Mouse (Mus musculus): Measurements from ENCODE around the gene Plekhm2. TPM values are rescaled to one million over a fixed set of nuclear protein-coding genes. Genes with fewer than 3 reads are reported as not detected.

Gene Plekhm2
- polyA plus RNA-seq, 1 experiment from 2014 or later = 6.5 TPM

DNA sequence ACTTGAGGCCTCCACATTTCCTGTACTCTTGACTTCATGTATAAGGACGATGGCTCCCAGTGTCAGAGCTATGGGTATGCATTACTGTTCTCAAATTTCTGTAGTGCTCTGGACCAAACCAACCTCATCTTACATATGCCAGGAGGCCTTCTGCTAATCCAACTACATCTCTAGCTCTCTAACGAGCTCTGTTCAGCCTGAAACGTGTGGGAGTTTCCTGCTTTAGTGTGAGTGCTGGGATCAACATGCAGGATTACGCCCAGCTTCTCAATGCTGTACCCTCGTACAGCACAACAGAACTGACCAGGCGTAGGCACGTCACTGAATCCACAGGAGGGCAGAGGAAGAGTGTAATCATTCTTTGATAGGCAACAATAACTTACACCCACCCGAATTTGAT is 21.8 kb upstream of the Plekhm2 start:
- H3K9ac ChIP-seq (replicated peaks; ENCODE audit: low read depth, low read length) = no peak overlapping the region
- ATAC-seq (ENCODE audit: low read depth) = no peak
- WGBS = 90% methylated on average over 8 of the region's 8 CpGs
- no peaks in the 10 kb centered on the region for H3K4me1 ChIP-seq (ENCODE audit: control insufficient read depth, insufficient read depth, low read length)
- H3K4me3 ChIP-seq (ENCODE audit: low read depth, low read length) = no peak overlapping the region
- H3K27ac ChIP-seq (ENCODE audit: low read depth, low read length) = no peak overlapping the region
- peaks cover 44% of the 10 kb centered on the region for H3K36me3 ChIP-seq (ENCODE audit: control insufficient read depth, insufficient read depth, low read length)
- H3K9me3 ChIP-seq (ENCODE audit: control insufficient read depth, low read length) = no peaks in the 10 kb centered on the region
- H3K4me2 ChIP-seq (ENCODE audit: low read depth, low read length) = no peak overlapping the region
- H3K27me3 ChIP-seq (ENCODE audit: control insufficient read depth, insufficient read depth, low read length) = no peaks in the 10 kb centered on the region

- no peak overlapping the region for H3K4me2 ChIP-seq (ENCODE audit: low read depth, low read length)
- WGBS = 95% methylated on average over 3 of the region's 3 CpGs
- H3K4me3 ChIP-seq (ENCODE audit: low read depth, low read length) = no peak overlapping the region
- no peak overlapping the region for H3K27ac ChIP-seq (ENCODE audit: low read depth, low read length)
- peaks cover 40% of the 10 kb centered on the region for H3K36me3 ChIP-seq (ENCODE audit: control insufficient read depth, insufficient read depth, low read length)
- no peaks in the 10 kb centered on the region for H3K4me1 ChIP-seq (ENCODE audit: control insufficient read depth, insufficient read depth, low read length)
- ATAC-seq (ENCODE audit: low read depth) = no peak
- H3K27me3 ChIP-seq (ENCODE audit: control insufficient read depth, insufficient read depth, low read length) = no peaks in the 10 kb centered on the region
- H3K9ac ChIP-seq (replicated peaks; ENCODE audit: low read depth, low read length) = no peak overlapping the region
- no peaks in the 10 kb centered on the region for H3K9me3 ChIP-seq (ENCODE audit: control insufficient read depth, low read length)
Measured at GRCm38 (mm10) chr4:141686093-141686492, 21.4 kb upstream of the Plekhm2 start.

- Histone ChIP-seq H3K4me1 (ENCODE audit: control insufficient read depth, insufficient read depth, low read length) (no peaks in the 10 kb centered on the region), H3K36me3 (ENCODE audit: control insufficient read depth, insufficient read depth, low read length) (peaks cover 39% of the 10 kb centered on the region), H3K9me3 (ENCODE audit: control insufficient read depth, low read length) (no peaks in the 10 kb centered on the region), H3K27ac (ENCODE audit: low read depth, low read length) (no peak within 1 kb of the TSS), H3K4me2 (ENCODE audit: low read depth, low read length) (no peak within 1 kb of the TSS), H3K27me3 (ENCODE audit: control insufficient read depth, insufficient read depth, low read length) (no peaks in the 10 kb centered on the region), H3K4me3 (ENCODE audit: low read depth, low read length) (no peak within 1 kb of the TSS), H3K9ac (replicated peaks; ENCODE audit: low read depth, low read length) (no peak within 1 kb of the TSS)
- 95% methylated on average over 6 of the region's 6 CpGs for WGBS
- no peak for ATAC-seq (ENCODE audit: low read depth)
Measured at GRCm38 (mm10) chr4:141685499-141685898, 20.8 kb upstream of the Plekhm2 start, which contains the start of gene Rsc1a1. Rsc1a1 (minus strand) TSS chr4:141685599.

- ATAC-seq (ENCODE audit: low read depth) = no peak
- Histone ChIP-seq H3K27me3 (ENCODE audit: control insufficient read depth, insufficient read depth, low read length) (no peaks in the 10 kb centered on the region), H3K36me3 (ENCODE audit: control insufficient read depth, insufficient read depth, low read length) (peaks cover 35% of the 10 kb centered on the region), H3K4me2 (ENCODE audit: low read depth, low read length) (no peak overlapping the region), H3K9me3 (ENCODE audit: control insufficient read depth, low read length) (no peaks in the 10 kb centered on the region), H3K27ac (ENCODE audit: low read depth, low read length) (no peak overlapping the region), H3K4me1 (ENCODE audit: control insufficient read depth, insufficient read depth, low read length) (no peaks in the 10 kb centered on the region), H3K9ac (replicated peaks; ENCODE audit: low read depth, low read length) (no peak overlapping the region), H3K4me3 (ENCODE audit: low read depth, low read length) (no peak overlapping the region)
- 69% methylated on average over 12 of the region's 12 CpGs for WGBS
Measured at GRCm38 (mm10) chr4:141682706-141683230, 18.1 kb upstream of the Plekhm2 start.

DNA sequence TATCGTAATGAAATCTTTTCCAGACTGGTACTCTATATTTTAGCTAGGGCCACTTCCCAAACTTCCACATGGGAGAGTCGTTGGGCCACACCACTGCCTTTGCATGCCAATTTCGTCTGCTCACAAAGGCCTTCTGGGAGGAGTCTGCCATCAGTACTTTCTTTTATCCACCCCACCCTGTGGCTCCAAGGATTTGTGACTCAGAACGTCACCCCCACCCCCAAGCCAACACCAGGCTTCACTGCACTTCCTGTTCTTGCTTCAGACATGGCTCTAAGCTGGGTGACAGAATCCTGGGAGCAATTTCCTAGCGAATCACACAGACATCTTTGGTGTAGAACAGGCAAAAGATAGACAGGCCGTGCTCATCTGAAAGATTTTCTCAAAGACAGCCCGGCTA is 17.1 kb upstream of the Plekhm2 start:
- Histone ChIP-seq H3K9ac (replicated peaks; ENCODE audit: low read depth, low read length) (no peak overlapping the region), H3K4me3 (ENCODE audit: low read depth, low read length) (no peak overlapping the region), H3K36me3 (ENCODE audit: control insufficient read depth, insufficient read depth, low read length) (peaks cover 35% of the 10 kb centered on the region), H3K27ac (ENCODE audit: low read depth, low read length) (no peak overlapping the region), H3K4me1 (ENCODE audit: control insufficient read depth, insufficient read depth, low read length) (no peaks in the 10 kb centered on the region), H3K27me3 (ENCODE audit: control insufficient read depth, insufficient read depth, low read length) (no peaks in the 10 kb centered on the region), H3K4me2 (ENCODE audit: low read depth, low read length) (no peak overlapping the region), H3K9me3 (ENCODE audit: control insufficient read depth, low read length) (no peaks in the 10 kb centered on the region)
- 63% methylated on average over 7 of the region's 7 CpGs for WGBS
- no peak for ATAC-seq (ENCODE audit: low read depth)

DNA sequence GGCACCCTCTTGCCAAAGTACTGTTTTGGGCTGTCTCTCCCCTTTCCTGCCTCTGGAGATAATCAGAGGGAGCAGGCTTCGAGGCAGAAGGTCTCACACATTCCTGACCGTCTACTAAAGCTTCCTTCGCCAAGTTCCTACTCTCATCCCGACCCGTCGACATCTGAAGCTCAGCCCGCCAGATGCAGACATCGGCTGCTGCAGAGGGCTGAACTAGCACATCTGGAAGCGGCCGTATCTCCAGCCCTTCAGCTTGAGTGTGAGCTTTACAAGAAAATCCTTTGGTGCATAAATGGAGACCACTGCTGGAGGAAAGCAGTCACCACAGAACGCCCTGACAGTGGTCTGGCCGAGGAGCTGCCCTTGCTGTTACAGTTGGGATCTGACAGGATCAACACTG is 16.2 kb upstream of the Plekhm2 start:
- Histone ChIP-seq H3K4me1 (ENCODE audit: control insufficient read depth, insufficient read depth, low read length) (no peaks in the 10 kb centered on the region), H3K27me3 (ENCODE audit: control insufficient read depth, insufficient read depth, low read length) (no peaks in the 10 kb centered on the region), H3K4me2 (ENCODE audit: low read depth, low read length) (no peak overlapping the region), H3K9ac (replicated peaks; ENCODE audit: low read depth, low read length) (no peak overlapping the region), H3K27ac (ENCODE audit: low read depth, low read length) (no peak overlapping the region), H3K36me3 (ENCODE audit: control insufficient read depth, insufficient read depth, low read length) (peaks cover 27% of the 10 kb centered on the region), H3K4me3 (ENCODE audit: low read depth, low read length) (no peak overlapping the region), H3K9me3 (ENCODE audit: control insufficient read depth, low read length) (no peaks in the 10 kb centered on the region)
- WGBS = 74% methylated on average over 12 of the region's 12 CpGs
- no peak for ATAC-seq (ENCODE audit: low read depth)

- no peaks in the 10 kb centered on the region for H3K9me3 ChIP-seq (ENCODE audit: control insufficient read depth, low read length)
- no peak overlapping the region for H3K4me2 ChIP-seq (ENCODE audit: low read depth, low read length)
- WGBS = 86% methylated on average over 2 of the region's 2 CpGs
- H3K4me3 ChIP-seq (ENCODE audit: low read depth, low read length) = no peak overlapping the region
- no peak for ATAC-seq (ENCODE audit: low read depth)
- no peak overlapping the region for H3K9ac ChIP-seq (replicated peaks; ENCODE audit: low read depth, low read length)
- H3K27ac ChIP-seq (ENCODE audit: low read depth, low read length) = no peak overlapping the region
- H3K36me3 ChIP-seq (ENCODE audit: control insufficient read depth, insufficient read depth, low read length) = peaks cover 11% of the 10 kb centered on the region
- H3K4me1 ChIP-seq (ENCODE audit: control insufficient read depth, insufficient read depth, low read length) = no peaks in the 10 kb centered on the region
- no peaks in the 10 kb centered on the region for H3K27me3 ChIP-seq (ENCODE audit: control insufficient read depth, insufficient read depth, low read length)
Measured at GRCm38 (mm10) chr4:141679016-141679415, 14.3 kb upstream of the Plekhm2 start.

GRCm38 (mm10) chr4:141676462-141676979 is 11.8 kb upstream of the Plekhm2 start:
- no peak overlapping the region for H3K27ac ChIP-seq (ENCODE audit: low read depth, low read length)
- no peaks in the 10 kb centered on the region for H3K9me3 ChIP-seq (ENCODE audit: control insufficient read depth, low read length)
- no peaks in the 10 kb centered on the region for H3K27me3 ChIP-seq (ENCODE audit: control insufficient read depth, insufficient read depth, low read length)
- H3K4me2 ChIP-seq (ENCODE audit: low read depth, low read length) = no peak overlapping the region
- ATAC-seq (ENCODE audit: low read depth) = no peak
- H3K36me3 ChIP-seq (ENCODE audit: control insufficient read depth, insufficient read depth, low read length) = no peaks in the 10 kb centered on the region
- H3K4me1 ChIP-seq (ENCODE audit: control insufficient read depth, insufficient read depth, low read length) = no peaks in the 10 kb centered on the region
- no peak overlapping the region for H3K9ac ChIP-seq (replicated peaks; ENCODE audit: low read depth, low read length)
- 88% methylated on average over 5 of the region's 5 CpGs for WGBS
- H3K4me3 ChIP-seq (ENCODE audit: low read depth, low read length) = no peak overlapping the region

DNA sequence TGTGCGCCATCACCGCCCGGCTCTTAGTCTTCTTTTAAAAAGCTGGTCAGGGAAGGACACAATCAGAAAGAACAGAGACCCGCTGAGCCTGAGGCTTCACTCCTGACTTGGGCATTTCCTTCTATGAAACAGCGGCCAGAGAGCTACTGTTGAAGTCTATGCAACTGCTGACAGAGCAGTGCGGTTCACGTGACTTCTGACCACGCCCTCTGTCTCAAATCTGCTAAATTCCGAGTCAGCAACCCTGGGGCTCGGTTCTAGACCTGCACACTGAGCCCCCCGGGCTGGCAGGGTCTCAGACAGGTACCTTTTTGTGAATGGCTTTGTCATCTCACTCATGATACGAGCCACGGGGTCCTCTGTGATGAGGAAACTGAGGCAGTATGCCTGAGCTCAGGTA is 7.6 kb upstream of the Plekhm2 start:
- H3K4me1 ChIP-seq (ENCODE audit: control insufficient read depth, insufficient read depth, low read length) = no peaks in the 10 kb centered on the region
- no peaks in the 10 kb centered on the region for H3K36me3 ChIP-seq (ENCODE audit: control insufficient read depth, insufficient read depth, low read length)
- ATAC-seq (ENCODE audit: low read depth) = no peak
- no peaks in the 10 kb centered on the region for H3K27me3 ChIP-seq (ENCODE audit: control insufficient read depth, insufficient read depth, low read length)
- 78% methylated on average over 13 of the region's 13 CpGs for WGBS
- H3K9ac ChIP-seq (replicated peaks; ENCODE audit: low read depth, low read length) = no peak overlapping the region
- H3K4me3 ChIP-seq (ENCODE audit: low read depth, low read length) = no peak overlapping the region
- H3K4me2 ChIP-seq (ENCODE audit: low read depth, low read length) = no peak overlapping the region
- H3K27ac ChIP-seq (ENCODE audit: low read depth, low read length) = no peak overlapping the region
- no peaks in the 10 kb centered on the region for H3K9me3 ChIP-seq (ENCODE audit: control insufficient read depth, low read length)

Data from neural tube, embryonic 14.5 days (tissue).